Mouse (Mus musculus) embryonic fibroblast, embryonic 13.5 days (primary cell): ENCODE results near the gene Prpf4b.

ENCODE experiments used
- CTCF ChIP-seq: IDR thresholded peaks from 2 replicates; pipeline ENCODE4 v1.5.1; 2011; ENCODE audit warnings: mild to moderate bottlenecking, control low read depth, low read length, moderate library complexity, borderline replicate concordance; ENCODE audit not compliant: insufficient read depth
- POLR2A ChIP-seq: IDR thresholded peaks from 2 replicates; pipeline ENCODE4 v1.6.1; 2011; ENCODE audit warnings: low read depth, mild to moderate bottlenecking, control low read depth, low read length, moderate library complexity

DNA sequence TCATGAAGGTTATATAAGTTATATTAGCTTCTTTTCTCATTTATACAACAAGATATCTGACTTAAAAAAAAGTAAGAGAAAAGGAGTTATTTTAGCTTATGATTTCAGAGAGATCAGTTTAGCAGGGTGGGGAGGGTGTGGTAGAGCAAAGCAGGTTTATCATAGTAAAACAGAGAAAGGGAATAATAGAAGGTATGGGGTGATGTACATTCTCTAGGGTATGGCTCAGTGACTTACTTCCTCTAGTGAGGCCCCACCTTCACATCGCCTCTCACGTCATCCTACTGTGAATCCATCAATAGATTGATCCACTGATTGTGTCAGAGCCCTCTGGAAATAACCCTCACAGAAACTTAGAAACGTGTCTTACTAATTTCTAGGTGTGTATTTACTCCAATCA, 24.3 kb upstream of the Prpf4b start:
- TF ChIP-seq POLR2A, result no peak
- TF ChIP-seq CTCF, result no peak
